ENCODE assay signal across 8 mouse cellular contexts in genomic region chr3:94811628-94812027, GRCm38 (mm10). TPM values are rescaled to one million over a fixed set of nuclear protein-coding genes. Genes with fewer than 3 reads are reported as not detected.
DNase-seq lines count a peak whose midpoint lies in the region; ATAC-seq and TF ChIP-seq lines count a peak whose summit lies in the region.

No protein-coding gene starts in this region.

- TF ChIP-seq CTCF in kidney, postnatal 0 days (IDR thresholded peaks at IDR 0.05; ENCODE audit: low read depth): peak; percentile 75

- no peak overlapping the region for H3K9ac ChIP-seq in embryonic facial prominence, embryonic 13.5 days
- no peak overlapping the region for H3K9ac ChIP-seq in kidney, postnatal 0 days (ENCODE audit: low read depth, low read length)
- no peak overlapping the region for H3K9ac ChIP-seq in neural tube, embryonic 15.5 days (replicated peaks)

- no peak overlapping the region for H3K27ac ChIP-seq in embryonic facial prominence, embryonic 13.5 days
- H3K27ac ChIP-seq in kidney, postnatal 0 days: no peak overlapping the region
- H3K27ac ChIP-seq in neural tube, embryonic 15.5 days (replicated peaks): no peak overlapping the region

- 0 out of 2 replicates have a peak overlapping the region, but pooled peaks have one; percentile 21 for H3K4me2 ChIP-seq in embryonic facial prominence, embryonic 13.5 days
- no peak overlapping the region for H3K4me2 ChIP-seq in kidney, postnatal 0 days (ENCODE audit: low read length)
- peak overlapping the region; percentile 15; the same call in 1 of the 2 replicates for H3K4me2 ChIP-seq in neural tube, embryonic 15.5 days

- H3K4me1 ChIP-seq in embryonic facial prominence, embryonic 13.5 days: no peaks in the 10 kb centered on the region
- no peaks in the 10 kb centered on the region for H3K4me1 ChIP-seq in kidney, postnatal 0 days (replicated peaks; ENCODE audit: insufficient read depth, low read length)
- no peaks in the 10 kb centered on the region for H3K4me1 ChIP-seq in neural tube, embryonic 15.5 days

- no peaks in the 10 kb centered on the region for H3K36me3 ChIP-seq in embryonic facial prominence, embryonic 13.5 days
- H3K36me3 ChIP-seq in kidney, postnatal 0 days (ENCODE audit: insufficient read depth, low read length): no peaks in the 10 kb centered on the region
- H3K36me3 ChIP-seq in neural tube, embryonic 15.5 days: no peaks in the 10 kb centered on the region

- peak; percentile 79 for DNase-seq in heart, adult 11 months
- DNase-seq in heart, postnatal 25 days (ENCODE audit: low spot score): no peak
- peak; percentile 71 for DNase-seq in kidney, postnatal 0 days (ENCODE audit: low spot score)
- no peak for DNase-seq in urinary bladder, postnatal 4 days (ENCODE audit: low spot score in 2 of 2)

- 15% methylated on average over 4 of the region's 4 CpGs for WGBS in embryonic facial prominence, embryonic 13.5 days
- WGBS in kidney, postnatal 0 days: 16% methylated on average over 4 of the region's 4 CpGs
- 24% methylated on average over 4 of the region's 4 CpGs for WGBS in neural tube, embryonic 15.5 days

- 0 out of 2 replicates have a peak, but pooled peaks cover 2% of the 10 kb centered on the region for H3K27me3 ChIP-seq in embryonic facial prominence, embryonic 13.5 days
- H3K27me3 ChIP-seq in kidney, postnatal 0 days (ENCODE audit: insufficient read depth, low read length): no peaks in the 10 kb centered on the region
- no peaks in the 10 kb centered on the region for H3K27me3 ChIP-seq in neural tube, embryonic 15.5 days (replicated peaks)

- peak; percentile 49 for ATAC-seq in CD4-positive, CD25-positive, alpha-beta regulatory T cell, adult 4 months
- no peak for ATAC-seq in embryonic facial prominence, embryonic 13.5 days (ENCODE audit: insufficient number of reproducible peaks, insufficient read depth, low FRiP score, low TSS enrichment, low read depth)
- no peak for ATAC-seq in kidney, postnatal 0 days (replicated peaks; ENCODE audit: low FRiP score, low read depth)
- ATAC-seq in neural tube, embryonic 15.5 days (ENCODE audit: low FRiP score): no peak; the same call in 1 of the 2 replicates
- ATAC-seq in megakaryocyte, adult 5-6 weeks (ENCODE audit: poor library complexity, severe bottlenecking): no peak; the same call in 1 of the 2 replicates

- no peaks in the 10 kb centered on the region for H3K9me3 ChIP-seq in embryonic facial prominence, embryonic 13.5 days
- H3K9me3 ChIP-seq in kidney, postnatal 0 days (replicated peaks; ENCODE audit: low read length): no peaks in the 10 kb centered on the region
- no peaks in the 10 kb centered on the region for H3K9me3 ChIP-seq in neural tube, embryonic 15.5 days (replicated peaks)

- no peak overlapping the region for H3K4me3 ChIP-seq in embryonic facial prominence, embryonic 13.5 days
- no peak overlapping the region for H3K4me3 ChIP-seq in kidney, postnatal 0 days (replicated peaks; ENCODE audit: low read depth, low read length)
- H3K4me3 ChIP-seq in neural tube, embryonic 15.5 days (replicated peaks): no peak overlapping the region

- intact Hi-C loops in heart, postnatal 25 days (cut with DNase I): loop anchor here (2.0 to 5.0 kb wide), 2 partner anchors 37 to 91 kb away; no protein-coding TSS in a partner anchor

RNA-seq across cellular contexts. Expression of gene Cgn, which starts 25.3 kb away (rescaled TPM):
- total RNA-seq in heart, postnatal 25 days (2021): under 1 TPM; 0.60 to 0.92 TPM
- polyA plus RNA-seq in CD4-positive, CD25-positive, alpha-beta regulatory T cell, adult 4 months (2017; shearing (Covaris generic)): under 1 TPM in 1 of 2 experiments, not detected in 1; 0.26 TPM
- polyA plus RNA-seq in embryonic facial prominence, embryonic 13.5 days (2015; fragmentation: Nextera tagmentation; extraction: Ambion mirVana): 7.2 and 9.7 TPM in 2 replicates
- polyA plus RNA-seq in kidney, postnatal 0 days (2015; fragmentation: Nextera tagmentation; extraction: Ambion mirVana): 15.7 and 16.4 TPM in 2 replicates
- polyA plus RNA-seq in neural tube, embryonic 15.5 days (2015; fragmentation: Nextera tagmentation; extraction: Ambion mirVana): 15.5 and 17.3 TPM in 2 replicates
- total RNA-seq in megakaryocyte, adult 5-6 weeks (2015): not detected in 2 replicates
- not detected in 2 replicates for total RNA-seq in megakaryocyte, adult 5-6 weeks (2017)

RNA-seq across cellular contexts. Expression of gene Pogz, which starts 25.7 kb away (rescaled TPM):
- 10 to 100 TPM; 16.6 to 21.3 TPM for total RNA-seq in heart, postnatal 25 days (2021)
- polyA plus RNA-seq in CD4-positive, CD25-positive, alpha-beta regulatory T cell, adult 4 months (2017; shearing (Covaris generic)): 10 to 100 TPM; 21.3 to 22.0 TPM
- 22.9 and 23.3 TPM in 2 replicates for polyA plus RNA-seq in embryonic facial prominence, embryonic 13.5 days (2015; fragmentation: Nextera tagmentation; extraction: Ambion mirVana)
- 14.1 and 14.6 TPM in 2 replicates for polyA plus RNA-seq in kidney, postnatal 0 days (2015; fragmentation: Nextera tagmentation; extraction: Ambion mirVana)
- polyA plus RNA-seq in neural tube, embryonic 15.5 days (2015; fragmentation: Nextera tagmentation; extraction: Ambion mirVana): 17.1 and 18.4 TPM in 2 replicates
- total RNA-seq in megakaryocyte, adult 5-6 weeks (2015): 28.8 and 41.8 TPM in 2 replicates
- total RNA-seq in megakaryocyte, adult 5-6 weeks (2017): 12.1 and 14.4 TPM in 2 replicates

Comparison
In these comparisons a context has a peak if more than half of its experiments do, and no peak if none do; other contexts are left out.
1. DNase-seq: peak in heart, adult 11 months (single experiment) and kidney, postnatal 0 days (single experiment); none in heart, postnatal 25 days (single experiment) and urinary bladder, postnatal 4 days (0 of 2).